Comparison of ENCODE assay signal across 13 mouse cellular contexts in the genomic region with DNA sequence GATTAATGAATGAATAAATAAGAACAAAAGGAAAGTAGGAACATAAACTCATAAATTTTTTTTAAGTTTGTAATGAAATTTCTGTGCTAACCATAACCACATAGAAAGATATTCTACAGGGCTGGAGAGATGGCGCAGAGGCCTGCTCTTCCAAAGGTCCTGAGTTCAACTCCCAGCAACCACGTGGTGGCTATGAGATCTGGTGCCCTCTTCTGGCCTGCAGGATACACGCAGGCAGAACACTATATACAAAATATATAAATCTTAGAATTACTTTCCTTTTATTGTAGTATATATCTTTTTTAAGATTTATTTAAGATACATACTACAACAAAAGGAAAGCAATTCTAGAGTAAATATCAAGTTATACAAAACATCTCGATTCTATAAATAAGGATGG. TPM values are rescaled to one million over a fixed set of nuclear protein-coding genes. Genes with fewer than 3 reads are reported as not detected.
DNase-seq lines count a peak whose midpoint lies in the region; ATAC-seq and TF ChIP-seq lines count a peak whose summit lies in the region.
"Had no signal": no experiment of that assay in that cellular context is flagged by ENCODE, and none has a peak within 500 bp of the region (broad histone marks: within the 10 kb centered on the region; RNA-seq: fewer than 3 reads in every experiment).

No protein-coding gene starts in this region.

- no peak overlapping the region for H3ac ChIP-seq in C2C12 (ENCODE audit: control insufficient read depth, insufficient read length, low read depth)

- peaks cover 37% of the 10 kb centered on the region for H3K79me2 ChIP-seq in C2C12 (ENCODE audit: control insufficient read depth, insufficient read depth)
- peaks cover 9% of the 10 kb centered on the region for H3K79me2 ChIP-seq in MEL (ENCODE audit: control insufficient read depth, insufficient read depth, low read length, poor library complexity)

- H3K9me3 ChIP-seq in MEL (replicated peaks; ENCODE audit: insufficient read depth, low read length) = no peaks in the 10 kb centered on the region
- H3K9me3 ChIP-seq: embryonic facial prominence, embryonic 15.5 days; liver, embryonic 15.5 days; midbrain, embryonic 12.5 days had no signal

- ATAC-seq in megakaryocyte, adult 5-6 weeks (ENCODE audit: poor library complexity, severe bottlenecking) = peak; percentile 51; the same call in 1 of the 2 replicates

- peaks cover 3 to 9% of the 10 kb centered on the region in 2 experiments; a peak in 3 of 4 replicates for H3K4me1 ChIP-seq in MEL (ENCODE audit: control insufficient read depth in 1 of 2, insufficient read depth in 2 of 2, low read length in 2 of 2)

- TF ChIP-seq CTCF in left cerebral cortex, adult 2 months (IDR thresholded peaks at IDR 0.05) = peak; percentile 51
- TF ChIP-seq CTCF in C2C12 (IDR thresholded peaks at IDR 0.05; ENCODE audit: control insufficient read depth, insufficient read depth, insufficient read length) (no peak), MEL (IDR thresholded peaks at IDR 0.05 in 2 of 3, conservative IDR thresholded peaks at IDR 0.05 in 1 of 3; ENCODE audit: control insufficient read depth in 1 of 3, insufficient read depth in 1 of 3, low read depth in 2 of 3, low read length in 3 of 3, poor library complexity in 1 of 3, severe bottlenecking in 1 of 3) (peak; percentile 42 to 59 (median 47))

- no peak for TF ChIP-seq EP300 in MEL (IDR thresholded peaks at IDR 0.05; ENCODE audit: low read depth in 1 of 2, low read length in 2 of 2)

- no peak for TF ChIP-seq RAD21 in MEL (IDR thresholded peaks at IDR 0.05; ENCODE audit: low read depth, low read length)

- no peak for DNase-seq in left cerebral cortex, adult 2 months (ENCODE audit: extremely low spot score in 1 of 2, low spot score in 2 of 2)
- no peak for DNase-seq in left cerebral cortex, postnatal 14 days (ENCODE audit: low spot score in 2 of 2)
- peak; percentile 53 for DNase-seq in MEL (ENCODE audit: low read depth, low spot score)
- no peak for DNase-seq in heart, adult 8-10 months (ENCODE audit: low spot score)
- no peak for DNase-seq in natural killer cell, adult 2 months (ENCODE audit: low spot score in 2 of 2)
- DNase-seq: cerebellum, postnatal 14 days; layer of hippocampus, postnatal 36 days; right cerebral cortex, postnatal 4 days had no signal

- intact Hi-C loops in left cerebral cortex, adult 2 months (cut with DNase I) = loop anchor here (5.0 kb wide), 1 partner anchor 41 kb away; no protein-coding TSS in a partner anchor
- intact Hi-C loops in left cerebral cortex, postnatal 14 days (cut with DNase I) = loop anchor here (5.0 kb wide), 1 partner anchor 36 kb away; no protein-coding TSS in a partner anchor

- H3K79me3 ChIP-seq in C2C12 (ENCODE audit: low read depth) = peaks cover 4% of the 10 kb centered on the region

- H3K4me3 ChIP-seq in left cerebral cortex, adult 2 months = no peak overlapping the region
- H3K4me3 ChIP-seq in C2C12 (ENCODE audit: insufficient read depth, poor library complexity, severe bottlenecking) (no peak overlapping the region), MEL (ENCODE audit: control insufficient read depth in 1 of 2, insufficient read depth in 1 of 2, low read depth in 2 of 2, low read length in 2 of 2) (no peak overlapping the region)
- H3K4me3 ChIP-seq: embryonic facial prominence, embryonic 15.5 days; liver, embryonic 15.5 days; midbrain, embryonic 12.5 days had no signal

- H3K36me3 ChIP-seq in C2C12 (ENCODE audit: control insufficient read depth, insufficient read depth) (peaks cover 48% of the 10 kb centered on the region), MEL (ENCODE audit: control insufficient read depth in 1 of 2, insufficient read depth in 2 of 2, low read length in 2 of 2) (peaks cover 11 to 19% of the 10 kb centered on the region in 2 experiments)

- H3K27ac ChIP-seq in left cerebral cortex, adult 2 months = no peak overlapping the region
- H3K27ac ChIP-seq in MEL (ENCODE audit: control insufficient read depth, low read depth, low read length) = no peak overlapping the region
- H3K27ac ChIP-seq: embryonic facial prominence, embryonic 15.5 days; liver, embryonic 15.5 days; midbrain, embryonic 12.5 days had no signal

- TF ChIP-seq POLR2A in MEL (IDR thresholded peaks at IDR 0.05; ENCODE audit: control insufficient read depth in 1 of 2, insufficient read depth in 1 of 2, low read depth in 1 of 2, low read length in 2 of 2, poor library complexity in 1 of 2) = no peak

- no peaks in the 10 kb centered on the region for H3K27me3 ChIP-seq in C2C12 (ENCODE audit: control insufficient read depth, insufficient read depth, insufficient read length)
- H3K27me3 ChIP-seq in MEL (ENCODE audit: control insufficient read depth in 1 of 2, insufficient read depth in 2 of 2, low read length in 2 of 2) = no peaks in the 10 kb centered on the region
- H3K27me3 ChIP-seq: embryonic facial prominence, embryonic 15.5 days; liver, embryonic 15.5 days; midbrain, embryonic 12.5 days had no signal

- H3K9ac ChIP-seq in MEL (ENCODE audit: control insufficient read depth, low read depth, low read length, poor library complexity, severe bottlenecking) = no peak overlapping the region
- H3K9ac ChIP-seq: embryonic facial prominence, embryonic 15.5 days; liver, embryonic 15.5 days; midbrain, embryonic 12.5 days had no signal

TF ChIP-seq in C2C12, 6 proteins besides CTCF, POLR2A, EP300 and RAD21:
- TF ChIP-seq MAX (IDR thresholded peaks at IDR 0.05) (peak; percentile 53), CEBPB (IDR thresholded peaks at IDR 0.05; ENCODE audit: low read depth) (no peak), USF1 (IDR thresholded peaks at IDR 0.05; ENCODE audit: low read depth) (peak; percentile 35)

TF ChIP-seq in MEL, 35 proteins besides CTCF, POLR2A, EP300 and RAD21:
- TF ChIP-seq MYC (IDR thresholded peaks at IDR 0.05; ENCODE audit: low read depth, low read length) = peak; percentile 85
- TF ChIP-seq MAX (IDR thresholded peaks at IDR 0.05; ENCODE audit: low read length) = peak; percentile 36; the same call in 1 of the 2 replicates
- TF ChIP-seq BHLHE40 (IDR thresholded peaks at IDR 0.05; ENCODE audit: borderline replicate concordance, low read depth, low read length) = no peak
- TF ChIP-seq USF1 (IDR thresholded peaks at IDR 0.05; ENCODE audit: low read depth, low read length) = peak; percentile 74
- no peak for TF ChIP-seq CHD1 (IDR thresholded peaks at IDR 0.05; ENCODE audit: low read depth, low read length)
- TF ChIP-seq JUND (IDR thresholded peaks at IDR 0.05; ENCODE audit: low read depth, low read length) = no peak
TF ChIP-seq in MEL: peak in this region for 3.

RNA-seq across cellular contexts. Expression of gene Gnpnat1, which starts 21.8 kb away (rescaled TPM):
- total RNA-seq in left cerebral cortex, adult 2 months (2021) = 10 to 100 TPM; 14.7 to 18.8 TPM
- 10 to 100 TPM; 12.3 to 12.7 TPM for total RNA-seq in left cerebral cortex, postnatal 14 days (2021)
- polyA plus RNA-seq in C2C12 (2012; fragmentation: generic; extraction: Trizol) (12.5 TPM), MEL (2012; ENCODE audit: insufficient read depth in 1 of 2, insufficient read length in 2 of 2, low read depth in 1 of 2, low replicate concordance in 2 of 2, missing spikeins in 1 of 2) (10 to 100 TPM in 1 of 2 experiments, not detected in 1; 26.8 TPM)
- total RNA-seq in MEL (2012; rRNA removed) = 22.1 and 24.8 TPM in 2 replicates
- total RNA-seq in megakaryocyte, adult 5-6 weeks (2015) = 15.5 and 18.5 TPM in 2 replicates
- 12.1 and 13.9 TPM in 2 replicates for total RNA-seq in megakaryocyte, adult 5-6 weeks (2017)
- total RNA-seq in heart, adult 8-10 months (2022) = 10 to 100 TPM; 11.5 to 13.3 (median 12.3) TPM

RNA-seq across cellular contexts. Expression of gene Styx, which starts 32.0 kb away (rescaled TPM):
- total RNA-seq in left cerebral cortex, adult 2 months (2021) = 10 to 100 TPM; 11.0 to 14.3 TPM
- 10 to 100 TPM; 14.7 to 16.8 TPM for total RNA-seq in left cerebral cortex, postnatal 14 days (2021)
- polyA plus RNA-seq in C2C12 (2012; fragmentation: generic; extraction: Trizol) (6.7 TPM), MEL (2012; ENCODE audit: insufficient read depth in 1 of 2, insufficient read length in 2 of 2, low read depth in 1 of 2, low replicate concordance in 2 of 2, missing spikeins in 1 of 2) (10 to 100 TPM in 1 of 2 experiments, not detected in 1; 27.2 TPM)
- 18.0 and 19.9 TPM in 2 replicates for total RNA-seq in MEL (2012; rRNA removed)
- total RNA-seq in megakaryocyte, adult 5-6 weeks (2015) = 22.0 and 23.7 TPM in 2 replicates
- total RNA-seq in megakaryocyte, adult 5-6 weeks (2017) = 13.1 and 14.1 TPM in 2 replicates
- total RNA-seq in heart, adult 8-10 months (2022) = 10 to 100 TPM; 19.9 to 32.3 (median 29.2) TPM

RNA-seq across cellular contexts. Expression of gene Psmc6, which starts 53.3 kb away (rescaled TPM):
- 100 to 1,000 TPM in 1 of 2 experiments, 10 to 100 TPM in 1; 90.1 to 102 TPM for total RNA-seq in left cerebral cortex, adult 2 months (2021)
- 10 to 100 TPM; 94.4 to 96.0 TPM for total RNA-seq in left cerebral cortex, postnatal 14 days (2021)
- polyA plus RNA-seq in C2C12 (2012; fragmentation: generic; extraction: Trizol) = 47.5 TPM
- total RNA-seq in MEL (2012; rRNA removed) = 125 and 156 TPM in 2 replicates
- polyA plus RNA-seq in MEL (2012; ENCODE audit: insufficient read depth in 1 of 2, insufficient read length in 2 of 2, low read depth in 1 of 2, low replicate concordance in 2 of 2, missing spikeins in 1 of 2) = 100 to 1,000 TPM; 208 to 270 TPM
- 120 and 126 TPM in 2 replicates for total RNA-seq in megakaryocyte, adult 5-6 weeks (2015)
- total RNA-seq in megakaryocyte, adult 5-6 weeks (2017) = 140 and 144 TPM in 2 replicates
- total RNA-seq in heart, adult 8-10 months (2022) = 100 to 1,000 TPM in 1 of 4 experiments, 10 to 100 TPM in 3; 94.8 to 106 (median 95.4) TPM
